Mouse (Mus musculus): ENCODE data around the gene Hspa1l. TPM values are rescaled to one million over a fixed set of nuclear protein-coding genes. Genes with fewer than 3 reads are reported as not detected.

The Hspa1l gene
- polyA plus RNA-seq, 1 experiment from 2014 or later, result 0.53 TPM

DNA sequence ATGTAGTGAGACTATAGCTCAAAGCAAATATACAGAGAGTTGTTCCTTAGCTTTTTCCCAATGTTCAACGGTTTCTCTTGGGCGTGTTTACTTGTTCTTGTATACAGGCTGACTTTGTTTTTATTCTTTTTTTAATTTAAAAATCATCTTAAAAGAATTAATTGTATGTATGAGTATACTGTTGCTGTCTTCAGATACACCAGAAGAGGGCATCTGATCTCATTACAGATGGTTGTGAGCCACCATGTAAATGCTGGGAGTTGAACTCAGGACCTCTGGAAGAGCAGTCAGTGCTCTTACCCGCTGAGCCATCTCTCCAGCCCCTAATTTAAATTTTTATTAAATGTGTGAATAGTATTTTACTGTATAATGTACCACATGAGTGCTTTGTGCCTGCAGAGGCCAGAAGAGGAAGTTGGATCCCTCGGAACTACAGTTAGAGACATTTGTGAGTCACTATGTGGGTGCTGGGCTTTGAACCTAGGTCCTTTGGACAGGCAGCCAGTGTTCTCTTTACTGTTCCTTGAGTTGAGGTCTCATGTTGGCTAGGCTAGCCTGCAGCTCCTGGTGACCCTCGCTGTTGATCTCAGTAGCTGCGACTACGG lies 35.0 kb downstream of the Hspa1l start:
- ATAC-seq (replicated peaks; ENCODE audit: low FRiP score, low TSS enrichment, low read depth) (no peak), DNase-seq (ENCODE audit: low spot score) (no peak)
- Histone ChIP-seq H3K4me1 (replicated peaks; ENCODE audit: control insufficient read depth, insufficient read depth, low read length) (peaks cover 10% of the 10 kb centered on the region), H3K4me2 (ENCODE audit: low read length) (no peak overlapping the region), H3K4me3 (ENCODE audit: low read depth, low read length) (no peak overlapping the region), H3K9ac (ENCODE audit: low read length) (no peak overlapping the region), H3K36me3 (ENCODE audit: control insufficient read depth, insufficient read depth, low read length) (peaks cover 84% of the 10 kb centered on the region), H3K27ac (ENCODE audit: low read depth) (no peak overlapping the region), H3K27me3 (replicated peaks; ENCODE audit: control insufficient read depth, insufficient read depth, low read length) (no peaks in the 10 kb centered on the region), H3K9me3 (ENCODE audit: control insufficient read depth, low read length) (no peaks in the 10 kb centered on the region)
- WGBS, result 93% methylated on average over 7 of the region's 7 CpGs

DNA sequence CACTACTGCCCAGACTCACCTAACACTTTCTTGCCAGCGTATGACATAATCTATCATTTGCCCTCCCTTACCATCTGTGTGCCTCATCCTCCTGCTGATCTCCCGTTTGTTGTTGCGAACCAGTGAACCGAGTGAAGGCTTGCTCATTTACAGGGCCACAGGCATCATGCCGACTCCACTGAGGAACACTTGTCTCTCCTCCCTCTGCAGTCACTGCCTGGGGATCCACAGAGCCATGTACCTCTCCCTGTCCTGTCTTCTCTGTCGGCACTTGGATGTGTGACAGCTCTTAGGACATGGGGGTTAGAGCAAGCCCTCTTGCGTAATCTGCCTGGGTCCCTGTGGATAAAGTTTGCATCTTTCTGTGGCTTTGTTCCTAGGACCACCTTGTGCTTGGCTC lies 37.1 kb downstream of the Hspa1l start:
- Histone ChIP-seq H3K27ac (ENCODE audit: low read depth) (no peak overlapping the region), H3K4me2 (ENCODE audit: low read length) (no peak overlapping the region), H3K4me1 (replicated peaks; ENCODE audit: control insufficient read depth, insufficient read depth, low read length) (no peaks in the 10 kb centered on the region), H3K4me3 (ENCODE audit: low read depth, low read length) (no peak overlapping the region), H3K36me3 (ENCODE audit: control insufficient read depth, insufficient read depth, low read length) (peaks cover 98% of the 10 kb centered on the region), H3K9me3 (ENCODE audit: control insufficient read depth, low read length) (no peaks in the 10 kb centered on the region), H3K27me3 (replicated peaks; ENCODE audit: control insufficient read depth, insufficient read depth, low read length) (no peaks in the 10 kb centered on the region), H3K9ac (ENCODE audit: low read length) (no peak overlapping the region)
- no peak for DNase-seq (ENCODE audit: low spot score)
- WGBS, result 87% methylated on average over 7 of the region's 7 CpGs
- ATAC-seq (replicated peaks; ENCODE audit: low FRiP score, low TSS enrichment, low read depth), result no peak

DNA sequence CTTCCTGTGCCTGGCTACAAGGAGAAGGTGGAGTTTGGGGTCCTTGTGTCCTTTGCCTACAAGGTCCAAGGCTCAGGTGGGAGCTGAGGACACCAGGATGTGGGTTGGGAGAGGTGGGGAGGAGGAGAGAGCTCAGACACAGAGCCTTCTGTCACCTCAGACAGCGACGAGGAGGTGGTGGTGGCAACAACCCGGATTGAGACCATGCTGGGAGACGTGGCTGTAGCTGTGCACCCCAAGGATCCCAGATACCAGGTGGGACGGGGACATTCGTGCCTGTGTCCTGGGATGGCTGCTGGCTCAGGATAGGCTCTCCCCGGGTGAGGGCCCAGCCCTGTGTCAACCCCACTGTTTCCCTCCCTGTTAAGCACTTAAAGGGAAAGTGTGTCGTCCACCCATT lies 38.9 kb downstream of the Hspa1l start:
- peaks cover 99% of the 10 kb centered on the region for H3K36me3 ChIP-seq (ENCODE audit: control insufficient read depth, insufficient read depth, low read length)
- no peaks in the 10 kb centered on the region for H3K27me3 ChIP-seq (replicated peaks; ENCODE audit: control insufficient read depth, insufficient read depth, low read length)
- no peak overlapping the region for H3K4me3 ChIP-seq (ENCODE audit: low read depth, low read length)
- WGBS, result 93% methylated on average over 8 of the region's 8 CpGs
- H3K4me1 ChIP-seq (replicated peaks; ENCODE audit: control insufficient read depth, insufficient read depth, low read length), result no peaks in the 10 kb centered on the region
- H3K9ac ChIP-seq (ENCODE audit: low read length), result no peak overlapping the region
- no peak for ATAC-seq (replicated peaks; ENCODE audit: low FRiP score, low TSS enrichment, low read depth)
- no peak overlapping the region for H3K4me2 ChIP-seq (ENCODE audit: low read length)
- no peaks in the 10 kb centered on the region for H3K9me3 ChIP-seq (ENCODE audit: control insufficient read depth, low read length)
- DNase-seq (ENCODE audit: low spot score), result no peak
- no peak overlapping the region for H3K27ac ChIP-seq (ENCODE audit: low read depth)

DNA sequence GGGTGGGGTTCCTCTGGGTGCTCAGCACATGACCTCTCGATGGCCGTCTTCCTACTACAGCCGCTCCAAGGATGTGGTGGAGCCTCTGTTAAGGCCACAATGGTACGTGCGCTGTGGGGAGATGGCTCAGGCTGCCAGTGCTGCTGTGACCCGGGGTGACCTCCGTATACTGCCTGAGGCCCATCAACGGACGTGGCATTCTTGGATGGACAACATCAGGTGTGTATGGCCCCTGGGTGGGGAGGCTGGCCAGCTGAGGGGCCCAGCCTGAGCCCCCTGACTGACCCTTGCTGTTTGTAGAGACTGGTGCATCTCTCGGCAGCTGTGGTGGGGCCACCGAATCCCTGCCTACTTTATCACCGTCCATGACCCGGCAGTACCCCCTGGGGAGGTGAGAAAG lies 39.9 kb downstream of the Hspa1l start:
- no peak overlapping the region for H3K27ac ChIP-seq (ENCODE audit: low read depth)
- ATAC-seq (replicated peaks; ENCODE audit: low FRiP score, low TSS enrichment, low read depth), result no peak
- H3K4me3 ChIP-seq (ENCODE audit: low read depth, low read length), result no peak overlapping the region
- no peak overlapping the region for H3K4me2 ChIP-seq (ENCODE audit: low read length)
- no peaks in the 10 kb centered on the region for H3K4me1 ChIP-seq (replicated peaks; ENCODE audit: control insufficient read depth, insufficient read depth, low read length)
- WGBS, result 87% methylated on average over 13 of the region's 13 CpGs
- peaks cover 97% of the 10 kb centered on the region for H3K36me3 ChIP-seq (ENCODE audit: control insufficient read depth, insufficient read depth, low read length)
- DNase-seq (ENCODE audit: low spot score), result no peak
- H3K9me3 ChIP-seq (ENCODE audit: control insufficient read depth, low read length), result no peaks in the 10 kb centered on the region
- no peaks in the 10 kb centered on the region for H3K27me3 ChIP-seq (replicated peaks; ENCODE audit: control insufficient read depth, insufficient read depth, low read length)
- no peak overlapping the region for H3K9ac ChIP-seq (ENCODE audit: low read length)

DNA sequence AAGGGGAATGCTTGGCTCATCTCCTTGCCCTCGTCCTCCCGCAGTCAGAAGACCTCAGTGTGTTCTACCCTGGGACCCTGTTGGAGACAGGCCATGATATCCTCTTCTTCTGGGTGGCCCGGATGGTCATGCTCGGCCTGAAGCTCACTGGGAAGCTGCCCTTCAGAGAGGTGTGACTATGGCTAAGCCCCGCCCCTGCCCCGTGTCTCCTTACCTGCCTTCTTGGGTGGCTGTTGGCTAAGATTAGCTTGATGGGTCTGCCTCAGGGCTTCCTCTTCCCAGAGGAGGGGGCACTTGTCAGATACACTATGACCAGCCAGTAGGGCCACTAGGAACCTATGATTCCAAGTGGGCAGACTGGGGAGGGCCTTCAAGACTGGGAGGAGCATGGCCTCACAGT lies 40.7 kb downstream of the Hspa1l start:
- H3K4me2 ChIP-seq (ENCODE audit: low read length), result no peak overlapping the region
- no peaks in the 10 kb centered on the region for H3K4me1 ChIP-seq (replicated peaks; ENCODE audit: control insufficient read depth, insufficient read depth, low read length)
- H3K9me3 ChIP-seq (ENCODE audit: control insufficient read depth, low read length), result no peaks in the 10 kb centered on the region
- peaks cover 89% of the 10 kb centered on the region for H3K36me3 ChIP-seq (ENCODE audit: control insufficient read depth, insufficient read depth, low read length)
- no peak overlapping the region for H3K27ac ChIP-seq (ENCODE audit: low read depth)
- WGBS, result 78% methylated on average over 6 of the region's 6 CpGs
- no peak overlapping the region for H3K9ac ChIP-seq (ENCODE audit: low read length)
- no peak for DNase-seq (ENCODE audit: low spot score)
- H3K27me3 ChIP-seq (replicated peaks; ENCODE audit: control insufficient read depth, insufficient read depth, low read length), result no peaks in the 10 kb centered on the region
- ATAC-seq (replicated peaks; ENCODE audit: low FRiP score, low TSS enrichment, low read depth), result 0 out of 2 replicates have a peak, but pooled peaks have one; percentile 20
- no peak overlapping the region for H3K4me3 ChIP-seq (ENCODE audit: low read depth, low read length)

DNA sequence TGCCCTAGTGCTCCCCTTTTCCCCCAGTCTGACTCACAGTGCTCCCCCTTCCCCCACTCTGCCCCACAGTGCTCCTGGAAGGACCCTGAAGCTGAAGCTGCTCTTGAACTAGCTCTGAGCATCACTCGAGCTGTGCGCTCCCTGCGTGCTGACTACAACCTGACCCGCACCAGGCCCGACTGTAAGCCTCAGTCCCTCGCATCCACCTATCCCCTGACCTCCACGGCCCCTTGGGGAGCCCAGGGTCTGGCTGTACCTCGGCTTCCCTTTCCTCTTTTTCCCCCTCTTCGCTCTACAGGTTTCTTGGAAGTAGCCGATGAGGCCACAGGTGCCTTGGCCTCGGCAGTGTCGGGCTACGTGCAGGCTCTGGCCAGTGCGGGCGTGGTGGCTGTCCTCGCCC lies 42.8 kb downstream of the Hspa1l start:
- Histone ChIP-seq H3K4me3 (ENCODE audit: low read depth, low read length) (no peak overlapping the region), H3K36me3 (ENCODE audit: control insufficient read depth, insufficient read depth, low read length) (peaks cover 68% of the 10 kb centered on the region), H3K9me3 (ENCODE audit: control insufficient read depth, low read length) (no peaks in the 10 kb centered on the region), H3K4me2 (ENCODE audit: low read length) (no peak overlapping the region), H3K27me3 (replicated peaks; ENCODE audit: control insufficient read depth, insufficient read depth, low read length) (no peaks in the 10 kb centered on the region), H3K27ac (ENCODE audit: low read depth) (no peak overlapping the region), H3K4me1 (replicated peaks; ENCODE audit: control insufficient read depth, insufficient read depth, low read length) (no peaks in the 10 kb centered on the region), H3K9ac (ENCODE audit: low read length) (no peak overlapping the region)
- DNase-seq (ENCODE audit: low spot score), result no peak
- ATAC-seq (replicated peaks; ENCODE audit: low FRiP score, low TSS enrichment, low read depth), result no peak
- 94% methylated on average over 16 of the region's 16 CpGs for WGBS

DNA sequence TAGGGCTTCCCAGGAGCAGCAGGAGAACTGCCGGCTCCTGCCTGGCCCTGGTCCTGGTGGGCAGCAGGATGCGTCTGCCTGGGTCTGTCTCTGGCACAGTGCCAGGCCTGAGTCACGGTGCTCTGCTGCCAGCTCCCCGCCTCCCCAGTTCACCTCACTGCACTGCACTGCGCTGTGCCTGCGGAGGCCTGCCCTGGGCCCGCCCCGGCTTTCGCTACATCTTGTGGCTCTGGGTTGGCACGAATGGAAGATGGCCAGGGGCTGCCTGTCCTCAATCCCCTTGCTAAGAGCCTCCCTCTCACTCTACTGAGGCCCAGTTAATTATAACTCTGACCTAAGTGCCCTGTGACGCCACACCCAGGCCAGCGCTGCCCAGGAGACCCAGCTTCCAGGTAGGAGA lies 43.9 kb downstream of the Hspa1l start, which contains the start of gene Vwa7:
Vwa7 (plus strand) TSS at position 204 of the 400 bp plus-strand sequence.
- no peak within 1 kb of the TSS for H3K9ac ChIP-seq (ENCODE audit: low read length)
- WGBS, result 56% methylated on average over 12 of the region's 12 CpGs
- no peak within 1 kb of the TSS for H3K27ac ChIP-seq (ENCODE audit: low read depth)
- ATAC-seq (replicated peaks; ENCODE audit: low FRiP score, low TSS enrichment, low read depth), result peak; percentile 47
- no peak within 1 kb of the TSS for H3K4me2 ChIP-seq (ENCODE audit: low read length)
- H3K36me3 ChIP-seq (ENCODE audit: control insufficient read depth, insufficient read depth, low read length), result peaks cover 57% of the 10 kb centered on the region
- DNase-seq (ENCODE audit: low spot score), result no peak
- H3K4me3 ChIP-seq (ENCODE audit: low read depth, low read length), result no peak within 1 kb of the TSS
- no peaks in the 10 kb centered on the region for H3K27me3 ChIP-seq (replicated peaks; ENCODE audit: control insufficient read depth, insufficient read depth, low read length)
- peaks cover 2% of the 10 kb centered on the region; the same call in 1 of the 2 replicates for H3K4me1 ChIP-seq (replicated peaks; ENCODE audit: control insufficient read depth, insufficient read depth, low read length)
- H3K9me3 ChIP-seq (ENCODE audit: control insufficient read depth, low read length), result no peaks in the 10 kb centered on the region

DNA sequence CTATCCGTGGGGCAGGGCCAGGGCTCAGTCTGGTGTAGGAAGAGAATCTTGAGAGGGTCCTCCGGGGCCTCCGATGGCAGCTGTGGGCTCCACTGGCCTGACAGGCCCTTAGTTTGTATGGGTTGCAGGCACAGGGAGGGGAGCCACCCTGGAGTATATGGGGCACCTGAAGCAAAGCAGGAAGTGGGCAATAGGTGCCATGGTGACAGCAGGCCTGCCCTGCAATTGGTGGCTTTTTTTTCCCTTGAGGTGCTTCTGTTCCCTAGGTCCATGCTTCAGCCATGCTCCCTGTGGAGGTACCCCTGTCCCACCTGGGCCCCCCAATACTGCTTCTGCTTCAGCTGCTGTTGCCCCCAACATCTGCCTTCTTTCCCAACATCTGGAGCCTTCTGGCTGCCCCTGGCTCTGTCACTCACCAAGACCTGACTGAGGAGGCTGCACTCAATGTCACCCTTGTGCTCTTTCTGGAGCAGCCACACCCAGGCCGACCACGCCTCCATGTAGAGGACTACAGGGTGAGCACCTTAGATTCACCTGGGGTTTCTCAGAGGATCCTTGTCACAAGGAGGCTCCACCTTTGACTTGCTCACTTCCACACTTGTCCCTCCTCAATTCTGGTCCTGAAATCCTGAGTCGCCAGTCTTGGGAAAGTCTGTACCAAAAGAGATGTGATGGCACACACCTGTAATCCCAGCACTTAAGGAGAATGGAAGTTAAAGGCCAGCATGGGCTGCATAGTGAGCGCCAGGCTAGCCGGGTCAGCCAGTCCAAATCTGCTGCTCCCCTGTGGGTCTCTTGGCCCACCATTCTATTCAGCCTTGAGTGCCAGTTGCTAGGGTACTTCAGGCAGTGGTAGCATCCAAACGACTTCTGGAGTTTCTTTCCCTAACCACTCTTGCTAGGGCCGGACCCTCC lies 44.5 kb downstream of the Hspa1l start:
- DNase-seq (ENCODE audit: low spot score), result no peak
- WGBS, result 81% methylated on average over 10 of the region's 10 CpGs
- H3K9ac ChIP-seq (ENCODE audit: low read length), result no peak overlapping the region
- no peak overlapping the region for H3K27ac ChIP-seq (ENCODE audit: low read depth)
- no peak overlapping the region for H3K4me2 ChIP-seq (ENCODE audit: low read length)
- H3K9me3 ChIP-seq (ENCODE audit: control insufficient read depth, low read length), result no peaks in the 10 kb centered on the region
- no peak overlapping the region for H3K4me3 ChIP-seq (ENCODE audit: low read depth, low read length)
- H3K4me1 ChIP-seq (replicated peaks; ENCODE audit: control insufficient read depth, insufficient read depth, low read length), result peaks cover 6% of the 10 kb centered on the region; the same call in 1 of the 2 replicates
- ATAC-seq (replicated peaks; ENCODE audit: low FRiP score, low TSS enrichment, low read depth), result no peak
- H3K27me3 ChIP-seq (replicated peaks; ENCODE audit: control insufficient read depth, insufficient read depth, low read length), result no peaks in the 10 kb centered on the region
- H3K36me3 ChIP-seq (ENCODE audit: control insufficient read depth, insufficient read depth, low read length), result peaks cover 51% of the 10 kb centered on the region

Data from intestine, embryonic 14.5 days (tissue).